Mouse (Mus musculus) MEL-GATA-1-ER (cell line): ENCODE measurements around the gene Ehd1.

Experiments used
- DNase-seq: peaks from one replicate; pipeline ENCODE4 v3.0.0-alpha.2; 2012; ENCODE audit warnings: low read depth; ENCODE audit errors: extremely low read depth

Gene Ehd1

GRCm38 (mm10) chr19:6349215-6349983 is 72.9 kb downstream of the Ehd1 start:
- no peak for DNase-seq
